Mouse (Mus musculus): Measurements from ENCODE around the gene 1110051M20Rik.

DNA sequence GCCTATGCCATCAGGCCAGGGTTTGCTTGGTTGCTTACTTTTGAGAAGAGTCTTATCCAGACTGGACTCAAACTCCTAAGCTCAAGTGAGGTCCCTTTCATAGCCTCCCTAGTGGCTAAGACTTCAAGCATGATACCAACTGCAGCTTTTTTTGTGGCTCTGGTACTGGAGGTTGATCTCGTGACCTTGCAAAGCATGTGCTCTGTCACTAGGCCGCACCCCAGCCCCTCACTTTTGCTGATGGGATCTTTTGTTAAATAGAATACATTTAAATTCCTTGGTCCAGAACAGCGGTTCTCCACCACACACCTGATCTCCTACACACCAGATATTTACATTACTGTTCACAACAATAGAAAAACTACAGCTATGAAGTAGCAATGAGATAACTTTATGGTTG is 150.3 kb downstream of the 1110051M20Rik start:
- TF ChIP-seq CTCF (IDR thresholded peaks at IDR 0.05; ENCODE audit: borderline replicate concordance, control insufficient read depth, extremely low read depth, insufficient read depth, low read length, poor library complexity) (no peak), POLR2A (IDR thresholded peaks at IDR 0.05; ENCODE audit: control insufficient read depth, extremely low read depth, insufficient read depth, low read length, poor library complexity) (no peak)
